In genomic region chr6:139742693-139743432, GRCm38 (mm10) we compare ENCODE assay signal across 25 mouse cellular contexts.
DNase-seq lines count a peak whose midpoint lies in the region; ATAC-seq lines count a peak whose summit lies in the region.
"Had no signal": no experiment of that assay in that cellular context is flagged by ENCODE, and none has a peak within 500 bp of the region (broad histone marks: within the 10 kb centered on the region; RNA-seq: fewer than 3 reads in every experiment).

No protein-coding gene starts in this region.

- H3K27ac ChIP-seq in neural tube, embryonic 15.5 days (replicated peaks), result no peak overlapping the region
- H3K27ac ChIP-seq: embryonic facial prominence, embryonic 12.5 days; embryonic facial prominence, embryonic 15.5 days; heart, adult 2 months; heart, embryonic 10.5 days; heart, embryonic 13.5 days; hindbrain, embryonic 12.5 days; hindbrain, embryonic 15.5 days had no signal

- no peak overlapping the region for H3K4me2 ChIP-seq in neural tube, embryonic 15.5 days
- H3K4me2 ChIP-seq: embryonic facial prominence, embryonic 12.5 days; embryonic facial prominence, embryonic 15.5 days; heart, embryonic 13.5 days; hindbrain, embryonic 12.5 days; hindbrain, embryonic 15.5 days had no signal

- DNase-seq in frontal cortex, adult 2 months (ENCODE audit: extremely low spot score in 1 of 2, low spot score in 1 of 2), result no peak
- DNase-seq in neural tube, embryonic 10.5 days (ENCODE audit: extremely low spot score, low spot score), result no peak
- peak; percentile 53 for DNase-seq in telencephalon, adult 2 months (ENCODE audit: low read depth, low spot score)
- DNase-seq: adrenal gland, postnatal 10 days; adrenal gland, postnatal 36 days; B cell, adult 2 months; cerebellum, adult 11-12 months; cerebellum, adult 8-10 months; cerebellum, postnatal 36 days; gastrocnemius, postnatal 25 days; heart, adult 2 months; kidney, adult 11 months had no signal

- H3K9me3 ChIP-seq in neural tube, embryonic 15.5 days (replicated peaks), result no peaks in the 10 kb centered on the region
- H3K9me3 ChIP-seq: embryonic facial prominence, embryonic 12.5 days; embryonic facial prominence, embryonic 15.5 days; heart, embryonic 10.5 days; heart, embryonic 13.5 days; hindbrain, embryonic 12.5 days; hindbrain, embryonic 15.5 days had no signal

- no peak overlapping the region for H3K4me3 ChIP-seq in neural tube, embryonic 15.5 days (replicated peaks)
- H3K4me3 ChIP-seq: embryonic facial prominence, embryonic 12.5 days; embryonic facial prominence, embryonic 15.5 days; heart, adult 2 months; heart, embryonic 10.5 days; heart, embryonic 13.5 days; hindbrain, embryonic 12.5 days; hindbrain, embryonic 15.5 days had no signal

- H3K36me3 ChIP-seq in neural tube, embryonic 15.5 days, result no peaks in the 10 kb centered on the region
- H3K36me3 ChIP-seq: embryonic facial prominence, embryonic 12.5 days; embryonic facial prominence, embryonic 15.5 days; G1E; heart, embryonic 10.5 days; heart, embryonic 13.5 days; hindbrain, embryonic 12.5 days; hindbrain, embryonic 15.5 days had no signal

- ATAC-seq in frontal cortex, adult (ENCODE audit: low TSS enrichment), result peak; percentile 75
- ATAC-seq in neural tube, embryonic 15.5 days (ENCODE audit: low FRiP score), result 0 out of 2 replicates have a peak, but pooled peaks have one; percentile 28
- no peak for ATAC-seq in cerebellum, adult (ENCODE audit: insufficient number of reproducible peaks, low FRiP score, low TSS enrichment)
- ATAC-seq: forebrain, embryonic 14.5 days; Patski had no signal

- 77% methylated on average over 12 of the region's 12 CpGs for WGBS in neural tube, embryonic 15.5 days

- H3K9ac ChIP-seq in neural tube, embryonic 15.5 days (replicated peaks), result no peak overlapping the region
- H3K9ac ChIP-seq: embryonic facial prominence, embryonic 12.5 days; embryonic facial prominence, embryonic 15.5 days; heart, embryonic 13.5 days; hindbrain, embryonic 12.5 days; hindbrain, embryonic 15.5 days had no signal

- no peaks in the 10 kb centered on the region for H3K27me3 ChIP-seq in neural tube, embryonic 15.5 days (replicated peaks)
- H3K27me3 ChIP-seq: CH12.LX; embryonic facial prominence, embryonic 12.5 days; embryonic facial prominence, embryonic 15.5 days; heart, embryonic 13.5 days; hindbrain, embryonic 12.5 days; hindbrain, embryonic 15.5 days; Patski had no signal

- no peaks in the 10 kb centered on the region; the same call in 1 of the 2 replicates for H3K4me1 ChIP-seq in neural tube, embryonic 15.5 days
- H3K4me1 ChIP-seq: embryonic facial prominence, embryonic 12.5 days; embryonic facial prominence, embryonic 15.5 days; heart, embryonic 10.5 days; heart, embryonic 13.5 days; hindbrain, embryonic 15.5 days had no signal
